Mouse (Mus musculus): ENCODE results near the gene Tm9sf2.

DNA sequence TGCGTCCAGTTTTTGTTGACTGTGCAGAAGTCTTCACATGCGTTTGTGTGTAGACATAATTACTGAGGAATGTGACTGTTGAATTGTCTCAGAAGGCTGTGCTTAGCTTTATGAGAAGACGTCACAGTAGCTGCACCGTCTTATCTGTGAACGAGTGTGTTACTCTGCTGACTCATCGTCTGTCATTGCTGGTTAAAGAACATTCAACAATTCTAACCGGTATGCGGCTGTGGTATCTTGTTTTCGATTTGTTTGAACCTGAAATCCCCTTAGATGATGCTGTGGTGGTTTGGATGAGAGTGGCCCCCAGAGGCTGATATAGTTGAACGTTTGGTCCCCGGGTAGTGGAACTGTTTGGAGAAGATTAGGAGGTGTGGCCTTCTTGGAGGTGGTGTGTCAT, 77.1 kb downstream of the Tm9sf2 start:
- no peak for TF ChIP-seq CTCF (IDR thresholded peaks at IDR 0.05; ENCODE audit: borderline replicate concordance, extremely low read depth, insufficient read depth, insufficient read length)
- TF ChIP-seq POLR2A (IDR thresholded peaks at IDR 0.05; ENCODE audit: borderline replicate concordance, extremely low read depth, insufficient read depth, insufficient read length, poor library complexity, severe bottlenecking) = no peak
